Mouse (Mus musculus) C2C12 (cell line): ENCODE data around the gene Tmem178.

ENCODE experiments used
- CEBPB ChIP-seq: IDR thresholded peaks from one replicate; pipeline ENCODE4 v1.6.1; 2011; ENCODE audit warnings: low read depth, mild to moderate bottlenecking, control low read depth, moderate library complexity
- CTCF ChIP-seq: IDR thresholded peaks from one replicate; pipeline ENCODE4 v1.5.1; 2011; ENCODE audit not compliant: control insufficient read depth, insufficient read depth, insufficient read length
- FOSL1 ChIP-seq: IDR thresholded peaks from one replicate; pipeline ENCODE4 v1.8.0; 2011; ENCODE audit warnings: mild to moderate bottlenecking, low read length; ENCODE audit not compliant: poor library complexity, insufficient read depth, severe bottlenecking
- MAX ChIP-seq: IDR thresholded peaks from one replicate; pipeline ENCODE4 v1.6.1; 2011; ENCODE audit warnings: mild to moderate bottlenecking, control low read depth
- MYOD1 ChIP-seq: IDR thresholded peaks from one replicate; pipeline ENCODE4 v1.6.1; 2011; ENCODE audit warnings: low read depth; ENCODE audit not compliant: control insufficient read depth, insufficient read length
- MYOG ChIP-seq: IDR thresholded peaks from one replicate; pipeline ENCODE4 v1.6.1; 2011; ENCODE audit not compliant: control insufficient read depth, insufficient read length; ENCODE audit errors: extremely low read depth
- USF1 ChIP-seq: IDR thresholded peaks from one replicate; pipeline ENCODE4 v1.6.1; 2011; ENCODE audit warnings: low read depth, mild to moderate bottlenecking, control low read depth, moderate library complexity

DNA sequence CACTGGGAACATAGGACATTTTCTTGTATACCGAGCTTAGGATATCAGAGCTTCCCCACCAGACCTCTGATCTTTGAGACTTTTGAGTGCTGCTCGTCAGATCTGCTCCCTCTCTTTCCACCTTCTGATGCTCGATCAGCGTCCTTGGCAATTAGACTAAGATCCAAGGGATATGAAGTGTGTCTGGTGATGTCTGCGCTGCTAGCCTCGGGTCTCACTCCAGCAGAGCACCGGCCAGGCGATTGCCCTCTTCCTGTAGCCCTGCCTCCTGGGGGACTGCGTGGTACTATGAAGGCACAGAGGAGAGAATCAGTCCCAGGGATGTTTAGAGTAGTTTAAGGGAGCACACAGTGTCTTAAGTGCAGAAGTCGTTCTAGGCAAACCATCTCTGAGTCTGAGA, 38.5 kb downstream of the Tmem178 start:
- TF ChIP-seq CTCF (no peak), USF1 (no peak), MAX (no peak), MYOG (no peak), CEBPB (no peak), MYOD1 (no peak), FOSL1 (no peak)
